Mouse (Mus musculus) midbrain, postnatal 0 days (tissue): ENCODE data around the gene Tas2r137. TPM values are rescaled to one million over a fixed set of nuclear protein-coding genes. Genes with fewer than 3 reads are reported as not detected.
A peak's percentile ranks its signal among the peaks of the same experiment; 100 is the strongest.

Source experiments
- ATAC-seq: fragments of 200-750 bp; cut with Nextera tagmentation; 2 replicates; pipeline ENCODE4 v1.8.0; 2017; ENCODE audit warnings: moderate number of reproducible peaks, mild to moderate bottlenecking, moderate TSS enrichment, moderate library complexity; ENCODE audit not compliant: low FRiP score
- DNase-seq: peaks from one replicate; pipeline ENCODE4 v3.0.0-alpha.2; 2015; ENCODE audit warnings: low spot score
- H3K27ac ChIP-seq: fragments of 300-500 bp; sonication (generic); 2 replicates; pipeline ENCODE4 v1.5.1; 2014; ENCODE audit warnings: low read depth, mild to moderate bottlenecking, low read length, mixed read lengths
- H3K27me3 ChIP-seq: fragments of 300-500 bp; sonication (generic); 2 replicates; pipeline ENCODE4 v1.6.1; 2014; ENCODE audit warnings: low read length, control low read depth, mixed read lengths; ENCODE audit not compliant: insufficient read depth
- H3K36me3 ChIP-seq: fragments of 300-500 bp; sonication (generic); 2 replicates; pipeline ENCODE4 v1.6.1; 2014; ENCODE audit warnings: low read length, control low read depth, mixed read lengths; ENCODE audit not compliant: insufficient read depth
- H3K4me1 ChIP-seq: fragments of 300-500 bp; sonication (generic); 2 replicates; pipeline ENCODE4 v1.6.1; 2014; ENCODE audit warnings: mild to moderate bottlenecking, control low read depth, antibody characterized with exemption, low read length, mixed read lengths; ENCODE audit not compliant: insufficient read depth
- H3K4me2 ChIP-seq: fragments of 300-500 bp; sonication (generic); 2 replicates; pipeline ENCODE4 v1.6.1; 2014; ENCODE audit warnings: low read depth, mild to moderate bottlenecking, low read length, mixed read lengths; ENCODE audit not compliant: poor library complexity, severe bottlenecking
- H3K4me3 ChIP-seq: fragments of 300-500 bp; sonication (generic); 2 replicates; pipeline ENCODE4 v1.5.1; 2014; ENCODE audit warnings: low read depth, mild to moderate bottlenecking, low read length, moderate library complexity
- H3K9ac ChIP-seq: fragments of 300-500 bp; sonication (generic); replicated peaks from 2 replicates; pipeline ENCODE4 v1.6.1; 2014; ENCODE audit warnings: mild to moderate bottlenecking, low read length, moderate library complexity, mixed read lengths; ENCODE audit not compliant: poor library complexity, severe bottlenecking
- H3K9me3 ChIP-seq: fragments of 300-500 bp; sonication (generic); 2 replicates; pipeline ENCODE4 v1.6.1; 2016; ENCODE audit warnings: low read length, control low read depth
- CTCF ChIP-seq: IDR thresholded peaks from 2 replicates; pipeline ENCODE4 v1.5.1; 2016; ENCODE audit warnings: antibody characterized with exemption, mild to moderate bottlenecking
- WGBS: fragments of 180-500 bp; shearing (Covaris S2); extraction: QIAGEN DNeasy Blood & Tissue Kit; methylation state at CpG from one replicate; pipeline ENCODE4 v1.1.7; 2014; 5-methylcytosine and 5-hydroxymethylcytosine counted together
- polyA plus RNA-seq: library from polyadenylated mRNA; unstranded; fragments of >200 nt; fragmentation: Nextera tagmentation; extraction: Ambion mirVana; gene quantifications from 2 replicates; pipeline ENCODE4 v1.2.1, GENCODE M21; 2015
- total RNA-seq: library from RNA; depleted of rRNA; stranded (reverse); fragments of >200 nt; gene quantifications from 2 replicates; pipeline ENCODE4 v1.2.3, GENCODE M21; 2014; rRNA removed

Tas2r137 gene
- total RNA-seq (0.44 TPM in 1 of 2 replicates, not detected in the other), polyA plus RNA-seq (not detected in 2 replicates)

GRCm38 (mm10) chr6:40490933-40491332 is at the start of gene Tas2r137:
Gene Tas2r137 (plus strand): TSS chr6:40491233.
- ATAC-seq (no peak), DNase-seq (no peak)
- Histone ChIP-seq H3K4me2 (no peak within 1 kb of the TSS), H3K9me3 (no peaks in the 10 kb centered on the region), H3K27me3 (no peaks in the 10 kb centered on the region), H3K36me3 (no peaks in the 10 kb centered on the region), H3K27ac (no peak within 1 kb of the TSS), H3K4me3 (no peak within 1 kb of the TSS), H3K9ac (no peak within 1 kb of the TSS), H3K4me1 (no peaks in the 10 kb centered on the region)
- no peak for TF ChIP-seq CTCF

GRCm38 (mm10) chr6:40441276-40441675 is 49.8 kb upstream of the Tas2r137 start:
- peaks cover 4% of the 10 kb centered on the region; the same call in 1 of the 2 replicates for H3K27me3 ChIP-seq
- ATAC-seq = no peak
- H3K4me1 ChIP-seq = no peaks in the 10 kb centered on the region
- H3K9me3 ChIP-seq = no peaks in the 10 kb centered on the region
- H3K27ac ChIP-seq = no peak overlapping the region
- 62% methylated on average over 3 of the region's 3 CpGs for WGBS
- no peak overlapping the region for H3K4me3 ChIP-seq
- H3K9ac ChIP-seq = no peak overlapping the region
- H3K4me2 ChIP-seq = no peak overlapping the region
- DNase-seq = no peak
- no peaks in the 10 kb centered on the region for H3K36me3 ChIP-seq
- no peak for TF ChIP-seq CTCF

- Histone ChIP-seq H3K27me3 (peaks cover 4% of the 10 kb centered on the region; the same call in 1 of the 2 replicates), H3K4me2 (no peak overlapping the region), H3K9ac (no peak overlapping the region), H3K4me3 (no peak overlapping the region), H3K36me3 (no peaks in the 10 kb centered on the region), H3K9me3 (no peaks in the 10 kb centered on the region), H3K4me1 (no peaks in the 10 kb centered on the region), H3K27ac (no peak overlapping the region)
- ATAC-seq (no peak), DNase-seq (no peak)
- TF ChIP-seq CTCF = peak; percentile 42
- 49% methylated on average over 3 of the region's 3 CpGs for whole genome bisulfite sequencing
These were observed 49.3 kb upstream of the Tas2r137 start for GRCm38 (mm10) chr6:40441755-40442154.

GRCm38 (mm10) chr6:40443281-40443928 is 47.6 kb upstream of the Tas2r137 start:
- Histone ChIP-seq H3K4me3 (no peak overlapping the region), H3K4me2 (no peak overlapping the region), H3K36me3 (no peaks in the 10 kb centered on the region), H3K27me3 (peaks cover 4% of the 10 kb centered on the region; the same call in 1 of the 2 replicates), H3K27ac (no peak overlapping the region), H3K4me1 (no peaks in the 10 kb centered on the region), H3K9me3 (no peaks in the 10 kb centered on the region), H3K9ac (no peak overlapping the region)
- no peak for TF ChIP-seq CTCF
- DNase-seq (no peak), ATAC-seq (no peak)
- 47% methylated on average over 10 of the region's 10 CpGs for WGBS

- DNase-seq (no peak), ATAC-seq (no peak)
- H3K4me3 ChIP-seq = no peak overlapping the region
- no peaks in the 10 kb centered on the region for H3K4me1 ChIP-seq
- no peaks in the 10 kb centered on the region for H3K27me3 ChIP-seq
- H3K27ac ChIP-seq = no peak overlapping the region
- no peak overlapping the region for H3K4me2 ChIP-seq
- no peak overlapping the region for H3K9ac ChIP-seq
- no peaks in the 10 kb centered on the region for H3K36me3 ChIP-seq
- TF ChIP-seq CTCF = no peak
- H3K9me3 ChIP-seq = no peaks in the 10 kb centered on the region
These were observed 42.4 kb upstream of the Tas2r137 start for GRCm38 (mm10) chr6:40448626-40449025.

- no peak overlapping the region for H3K4me2 ChIP-seq
- no peaks in the 10 kb centered on the region for H3K36me3 ChIP-seq
- WGBS = 21% methylated on average over 7 of the region's 7 CpGs
- no peak overlapping the region for H3K27ac ChIP-seq
- no peak overlapping the region for H3K4me3 ChIP-seq
- H3K27me3 ChIP-seq = no peaks in the 10 kb centered on the region
- DNase-seq (peak; percentile 58), ATAC-seq (no peak)
- H3K9me3 ChIP-seq = no peaks in the 10 kb centered on the region
- H3K4me1 ChIP-seq = no peaks in the 10 kb centered on the region
- no peak overlapping the region for H3K9ac ChIP-seq
- TF ChIP-seq CTCF = peak; percentile 74
These were observed 36.5 kb upstream of the Tas2r137 start for GRCm38 (mm10) chr6:40454436-40455041.
